Mouse (Mus musculus): Measurements from ENCODE around the gene Fam214a.

DNA sequence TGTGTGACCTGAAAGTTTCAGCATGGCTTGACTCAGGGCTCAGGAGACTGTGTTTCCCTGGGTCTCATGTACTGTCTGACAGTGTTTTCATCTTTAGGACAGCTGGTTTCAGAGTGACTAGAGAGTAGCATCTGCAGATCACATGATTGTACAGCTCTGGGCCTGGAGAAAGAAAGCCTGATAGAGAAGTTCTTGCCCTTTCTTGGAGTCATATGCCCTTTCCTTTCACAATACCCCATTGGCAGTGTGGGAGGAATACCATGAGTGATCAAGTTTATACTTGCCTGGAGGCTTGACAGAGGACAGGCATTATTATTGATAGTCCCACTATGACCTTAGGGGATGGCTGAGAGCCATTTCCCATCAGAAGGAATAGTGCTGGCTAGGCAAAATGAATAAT is 124.5 kb downstream of the Fam214a start:
- TF ChIP-seq CTCF (IDR thresholded peaks at IDR 0.05; ENCODE audit: extremely low read depth, insufficient read depth, insufficient read length, insufficient replicate concordance) (no peak), POLR2A (IDR thresholded peaks at IDR 0.05; ENCODE audit: low read depth, low read length) (no peak)
